Mouse (Mus musculus) olfactory bulb, adult 2 months (tissue): ENCODE results near the gene Myo1h.

ENCODE experiments used
- CTCF ChIP-seq: fragments of 200-500 bp; IDR thresholded peaks from 2 replicates; pipeline ENCODE4 v1.5.1; 2012; ENCODE audit warnings: low read depth, mild to moderate bottlenecking, low read length, moderate library complexity; ENCODE audit not compliant: insufficient read depth
- POLR2A ChIP-seq: fragments of 200-500 bp; IDR thresholded peaks from 2 replicates; pipeline ENCODE4 v1.6.1; 2012; ENCODE audit warnings: mild to moderate bottlenecking, low read depth, low read length, moderate library complexity; ENCODE audit not compliant: insufficient read depth

DNA sequence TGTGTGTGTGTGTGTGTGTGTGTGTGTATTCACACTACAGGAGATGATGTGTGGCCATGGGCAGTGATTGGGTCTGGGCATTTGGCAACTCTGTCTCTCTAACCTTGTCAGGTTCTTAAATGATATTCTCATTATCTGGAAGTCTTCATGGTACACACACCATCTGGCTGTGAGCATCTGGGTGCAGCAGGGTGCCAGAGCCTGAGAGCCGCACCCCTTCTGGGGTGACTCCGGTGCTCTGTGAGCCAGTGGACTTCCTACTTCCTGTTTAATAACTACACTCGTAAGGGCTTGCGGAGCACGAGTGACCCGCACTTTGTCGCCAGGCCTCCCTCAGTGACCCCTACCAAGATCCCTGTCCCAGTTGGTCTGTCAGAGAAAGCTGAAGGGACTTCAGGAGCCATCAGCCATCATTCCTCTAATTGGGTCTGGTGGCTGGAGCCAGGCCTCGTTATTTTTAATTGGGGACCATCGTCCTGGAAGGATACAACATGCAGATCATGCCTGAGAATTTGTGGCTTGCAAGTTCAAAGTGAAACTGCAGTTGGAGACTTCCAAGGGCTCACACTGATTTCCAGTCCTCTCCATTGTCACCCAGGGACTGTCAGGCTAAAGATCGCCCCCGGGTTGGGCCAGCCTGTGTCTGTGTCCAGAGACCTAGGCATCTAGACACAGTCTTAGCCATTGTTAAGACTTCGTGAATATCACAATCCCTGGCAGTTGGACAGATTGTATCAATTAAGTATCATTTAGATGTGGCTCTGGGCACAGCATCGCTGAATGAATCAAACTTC is 4.2 kb upstream of the Myo1h start:
- no peak for TF ChIP-seq CTCF
- no peak for TF ChIP-seq POLR2A
